Mouse (Mus musculus): ENCODE data around the gene Nup62. TPM values are rescaled to one million over a fixed set of nuclear protein-coding genes. Genes with fewer than 3 reads are reported as not detected.
"Not testable (repeated sequence)": the region's sequence is repeated elsewhere in the genome, so short reads cannot be mapped to it uniquely, and the experiment has no call there.

The Nup62 gene
- polyA plus RNA-seq, 1 experiment: 29.3 TPM

DNA sequence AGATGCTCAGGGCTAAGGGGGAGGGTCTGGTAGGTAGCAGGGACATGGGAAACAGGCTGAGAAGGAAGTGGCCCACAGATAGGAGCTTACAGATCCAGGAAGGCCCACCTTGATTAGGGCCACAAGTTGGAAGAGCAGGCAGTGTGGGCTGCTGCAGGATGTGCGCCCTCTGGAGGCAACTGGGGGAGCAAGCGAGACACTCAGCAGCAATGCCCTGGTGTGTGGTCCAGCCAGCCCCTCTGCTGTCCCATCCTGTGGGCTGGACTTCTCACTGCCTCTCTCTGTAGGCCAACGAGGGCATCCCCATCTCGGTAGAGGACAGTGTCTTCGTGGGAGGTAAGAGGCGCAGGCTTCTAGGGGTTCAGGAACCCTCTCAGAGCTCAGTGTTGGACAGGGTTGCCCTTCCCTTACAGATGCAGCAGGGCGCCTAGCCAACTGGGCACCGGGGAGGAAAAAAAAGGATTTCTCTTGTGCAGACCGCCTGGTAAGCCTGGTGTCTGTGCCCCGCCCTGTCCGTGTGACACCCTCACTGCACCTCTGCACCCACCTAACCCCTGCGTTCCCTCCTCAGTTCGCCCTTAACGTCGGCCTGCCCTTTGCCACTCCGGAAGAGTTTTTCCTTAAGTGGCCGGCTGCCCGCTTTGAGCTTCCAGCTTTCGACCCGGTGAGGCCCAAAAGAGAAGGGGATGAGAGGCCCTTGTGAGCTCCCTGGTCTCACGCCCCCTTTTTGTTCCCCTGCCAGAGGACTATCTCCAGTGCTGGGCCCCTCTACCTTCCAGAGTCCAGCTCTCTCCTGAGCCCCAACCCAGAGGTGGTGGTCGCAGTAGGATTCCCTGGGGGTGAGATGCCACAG, 44.9 kb downstream of the Nup62 start:
- peak in 1 of 2 experiments; percentile 71 for DNase-seq (ENCODE audit: extremely low spot score in 1 of 2, low spot score in 1 of 2)

DNA sequence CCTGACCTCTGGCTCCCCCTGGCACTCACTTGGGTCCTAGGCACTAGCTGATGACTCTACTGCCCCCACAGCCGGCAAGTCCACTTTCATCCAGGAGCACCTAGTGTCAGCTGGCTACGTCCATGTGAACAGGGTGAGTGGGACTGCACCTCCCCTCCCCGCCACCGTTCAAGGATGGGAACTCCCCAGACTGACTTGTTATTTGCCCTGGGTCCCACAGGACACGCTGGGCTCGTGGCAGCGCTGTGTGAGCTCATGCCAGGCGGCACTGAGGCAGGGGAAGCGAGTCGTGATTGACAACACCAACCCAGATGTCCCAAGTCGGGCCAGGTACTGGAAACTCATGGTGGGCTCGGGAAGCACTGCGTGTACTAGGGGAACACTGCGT, 45.5 kb downstream of the Nup62 start:
- DNase-seq (ENCODE audit: extremely low spot score in 1 of 2, low spot score in 1 of 2): no peak

DNA sequence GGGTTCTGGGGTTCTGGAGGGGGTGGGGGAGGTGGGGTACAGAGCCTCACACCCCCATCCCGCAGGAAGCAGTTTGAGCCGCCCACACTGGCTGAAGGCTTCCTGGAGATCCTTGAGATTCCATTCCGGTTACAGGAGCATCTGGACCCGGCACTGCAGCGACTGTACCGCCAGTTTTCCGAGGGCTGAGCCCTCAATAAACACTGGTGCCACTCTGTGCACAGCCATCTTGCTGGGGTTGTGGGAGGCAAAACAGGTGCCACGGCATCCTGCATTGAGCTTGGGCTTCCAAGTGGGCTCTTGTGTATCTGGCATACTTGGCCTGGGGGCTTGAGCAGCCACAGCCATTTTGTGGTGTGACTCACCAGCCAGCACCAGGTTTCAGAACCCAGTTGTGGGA, 46.5 kb downstream of the Nup62 start:
- no peak for DNase-seq (ENCODE audit: extremely low spot score in 1 of 2, low spot score in 1 of 2)

DNA sequence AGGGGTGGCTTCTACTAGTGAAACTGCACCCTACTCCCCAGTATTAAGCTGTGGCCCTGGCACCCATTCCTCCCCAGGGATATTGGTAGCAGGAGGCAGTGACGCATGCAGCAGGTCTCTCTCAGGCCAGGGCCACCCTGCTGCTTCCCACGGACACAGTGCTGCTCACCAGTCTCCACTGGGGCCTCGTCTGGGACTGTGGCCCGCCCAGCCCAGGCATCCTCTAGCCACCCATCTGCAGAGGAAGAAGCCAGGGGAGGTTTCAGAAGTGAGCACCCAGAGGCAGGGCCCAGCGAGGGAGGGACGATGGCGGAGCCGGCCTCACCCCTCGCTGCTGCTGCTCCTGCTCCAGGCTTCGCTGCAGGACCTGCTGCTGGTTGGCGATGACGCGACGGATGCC, 47.3 kb downstream of the Nup62 start:
- no peak for DNase-seq (ENCODE audit: extremely low spot score in 1 of 2, low spot score in 1 of 2)

DNA sequence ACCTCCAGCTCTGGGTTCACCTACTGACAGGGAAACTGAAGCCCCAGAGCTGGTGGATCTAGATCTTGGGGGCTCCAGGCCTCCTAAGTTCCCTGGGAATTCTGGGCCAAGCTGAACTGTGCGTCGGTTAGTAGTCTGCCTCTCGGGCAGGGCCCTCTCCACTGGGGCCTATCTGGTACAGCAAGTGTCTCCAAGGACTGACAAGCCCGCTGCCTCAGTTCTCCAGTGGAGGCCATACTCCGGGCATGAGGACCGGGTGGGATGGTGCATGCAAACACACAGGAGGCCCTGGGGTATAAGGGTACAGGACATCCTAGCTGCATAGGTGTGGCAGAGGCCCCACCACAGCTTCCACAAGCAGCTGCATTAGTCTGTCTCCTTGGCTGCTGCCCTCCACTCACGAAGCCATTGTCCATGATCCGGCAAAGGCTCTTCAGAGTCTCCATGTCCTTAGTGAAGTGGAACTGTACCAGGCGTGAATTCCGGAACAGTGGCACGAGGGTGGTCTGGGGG, 48.1 kb downstream of the Nup62 start:
- no peak for DNase-seq (ENCODE audit: extremely low spot score in 1 of 2, low spot score in 1 of 2)

DNA sequence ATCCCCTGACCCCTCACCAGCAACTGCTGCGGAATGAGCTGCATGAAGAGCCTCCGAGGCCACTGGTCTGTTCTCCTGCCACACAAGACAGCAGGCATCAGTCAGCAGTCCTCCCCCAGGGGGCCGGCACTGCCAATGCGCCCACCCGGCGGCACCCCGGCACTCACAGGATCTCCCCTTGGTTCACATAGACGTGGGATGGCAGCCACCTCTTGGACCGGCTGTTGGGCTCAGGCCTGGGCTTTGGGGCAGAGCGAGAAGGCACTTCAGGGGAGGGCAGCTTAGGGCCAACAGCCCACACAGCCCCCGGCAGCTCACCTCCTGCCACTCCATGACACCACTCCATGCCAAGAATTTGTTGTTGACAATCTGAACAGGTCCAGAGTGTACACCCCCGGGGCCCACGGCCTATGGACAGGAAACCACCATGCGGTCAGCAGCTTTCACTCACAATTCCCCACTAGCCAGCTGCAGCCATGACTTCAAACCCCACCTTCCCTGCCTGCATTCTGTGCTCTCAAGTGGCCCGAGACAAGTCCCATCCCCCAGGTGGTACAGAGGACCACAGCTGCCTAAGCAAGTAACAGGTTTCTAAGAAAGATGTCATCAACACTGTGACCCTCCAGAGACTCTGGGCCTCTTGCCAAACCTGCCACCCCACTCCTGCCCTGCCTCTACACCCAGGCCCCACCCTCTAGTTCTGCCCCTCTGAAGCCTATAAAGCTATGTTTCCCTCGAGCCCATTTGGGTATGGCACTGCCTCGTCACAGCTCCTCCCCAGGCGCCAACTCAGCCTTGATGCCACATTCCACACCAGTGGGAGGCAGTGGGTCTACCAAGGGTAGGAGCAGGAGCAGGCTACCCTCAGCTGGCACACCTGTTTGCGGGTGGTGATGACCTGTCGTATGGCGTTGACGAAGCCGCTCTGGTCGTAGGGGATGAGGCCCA, 49.0 kb downstream of the Nup62 start:
- DNase-seq (ENCODE audit: extremely low spot score in 1 of 2, low spot score in 1 of 2): no peak

DNA sequence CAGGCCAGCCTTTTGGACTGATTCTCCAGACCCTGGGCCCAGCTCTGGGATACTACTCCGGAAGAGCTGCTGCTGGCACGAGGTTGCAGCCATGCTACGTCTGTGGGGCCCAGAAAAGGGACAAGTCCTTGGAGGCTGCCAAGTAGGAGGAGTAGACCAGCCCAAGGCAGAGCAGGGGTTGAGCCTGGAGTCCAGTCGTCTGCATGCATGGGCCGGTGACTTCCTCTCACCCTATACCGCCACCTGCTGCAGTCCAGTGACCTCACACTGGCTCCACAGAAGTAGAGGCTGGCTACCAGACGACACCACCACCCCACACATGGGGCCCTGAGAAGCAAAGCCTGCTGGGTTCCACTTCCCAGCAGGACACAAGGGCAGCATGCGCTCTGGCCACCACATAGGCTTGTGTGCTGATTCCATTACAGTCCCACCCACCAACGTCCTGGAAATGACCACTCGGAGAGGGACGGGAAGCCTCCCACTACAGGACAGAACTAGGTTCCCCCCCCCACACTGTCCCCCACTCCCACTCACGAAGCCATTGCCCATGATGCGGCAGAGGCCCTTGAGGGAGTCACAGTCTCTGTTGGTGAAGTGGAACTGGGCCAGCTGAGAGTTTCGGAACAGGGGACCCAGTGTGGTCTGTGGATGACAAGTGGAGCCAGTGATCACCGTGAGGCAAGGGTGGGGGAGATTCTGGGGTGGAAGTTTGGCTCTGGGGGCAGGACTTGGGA, 50.6 kb downstream of the Nup62 start:
- DNase-seq (ENCODE audit: extremely low spot score in 1 of 2, low spot score in 1 of 2): no peak

DNA sequence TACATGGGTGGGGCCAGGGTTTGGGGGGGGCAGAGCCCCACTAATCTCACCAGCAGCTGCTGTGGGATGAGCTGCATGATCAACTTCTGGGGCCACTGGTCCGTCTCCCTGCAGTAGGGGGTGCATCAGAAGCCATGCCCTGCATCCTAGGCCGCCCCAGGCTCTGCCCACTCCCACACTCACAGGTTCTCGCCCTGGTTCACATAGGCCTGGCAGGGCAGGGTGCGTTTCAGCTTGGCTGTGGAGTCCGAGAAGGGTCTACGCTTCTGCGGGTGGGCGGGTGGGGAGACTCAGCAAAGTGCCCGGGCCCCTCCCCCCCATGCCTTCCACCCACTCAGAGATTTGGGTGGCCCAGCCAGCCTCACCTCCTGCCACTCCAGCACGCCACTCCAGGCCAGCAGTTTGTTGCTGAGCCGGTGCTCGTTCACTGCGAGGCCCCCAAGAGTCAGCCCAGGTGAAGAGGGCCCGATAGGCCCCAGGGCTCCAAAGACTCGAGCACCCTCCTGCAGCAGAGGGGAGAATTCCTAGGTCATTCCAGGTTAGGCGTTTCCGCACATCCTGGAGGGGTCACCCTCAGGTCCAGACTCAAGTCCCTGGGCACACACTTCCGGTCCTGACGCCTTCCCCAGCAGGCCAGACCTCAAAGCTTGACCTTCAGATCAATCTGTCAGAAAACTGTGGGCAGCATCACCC, 51.3 kb downstream of the Nup62 start:
- DNase-seq (ENCODE audit: extremely low spot score in 1 of 2, low spot score in 1 of 2): no peak

DNA sequence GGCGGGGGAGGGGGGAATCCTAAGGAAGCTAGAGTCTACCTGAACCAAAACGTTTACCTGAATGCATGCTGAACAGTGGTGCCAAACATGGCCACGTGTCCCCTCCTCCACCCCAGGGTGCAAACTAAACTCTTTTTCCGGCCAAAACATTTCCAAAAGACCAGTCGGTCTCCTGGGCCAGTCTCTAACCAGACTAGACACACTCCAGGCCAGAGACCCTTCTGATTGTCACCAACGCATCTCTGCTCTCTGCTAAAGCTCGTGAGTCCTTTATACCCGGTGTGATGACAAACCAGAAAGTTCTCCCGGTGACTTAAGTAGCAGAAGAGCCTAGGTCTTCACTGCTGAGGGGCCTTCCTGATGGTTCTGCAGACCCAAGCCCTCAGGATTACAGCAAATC, 51.9 kb downstream of the Nup62 start:
- DNase-seq (ENCODE audit: extremely low spot score in 1 of 2, low spot score in 1 of 2): no peak

DNA sequence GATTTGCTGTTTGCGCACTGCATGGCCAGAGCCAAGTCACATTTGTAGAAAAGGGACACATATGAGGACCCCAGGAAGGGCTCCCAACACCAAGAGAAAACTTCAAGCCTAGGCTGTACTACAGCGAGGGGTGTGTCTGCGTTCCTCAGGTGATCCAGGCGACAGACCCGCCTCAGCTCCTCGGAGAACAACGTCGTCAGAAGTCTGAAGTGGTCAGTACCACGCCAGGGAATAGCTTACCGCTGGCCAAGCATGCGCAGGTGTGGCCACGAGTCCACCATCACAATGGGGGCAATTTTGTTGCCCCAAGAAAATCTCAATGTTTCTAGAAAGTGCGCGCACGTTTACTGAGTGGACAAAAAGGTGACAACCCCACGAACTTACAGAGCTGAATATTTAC, 52.6 kb downstream of the Nup62 start:
- no peak for DNase-seq (ENCODE audit: extremely low spot score in 1 of 2, low spot score in 1 of 2)

DNA sequence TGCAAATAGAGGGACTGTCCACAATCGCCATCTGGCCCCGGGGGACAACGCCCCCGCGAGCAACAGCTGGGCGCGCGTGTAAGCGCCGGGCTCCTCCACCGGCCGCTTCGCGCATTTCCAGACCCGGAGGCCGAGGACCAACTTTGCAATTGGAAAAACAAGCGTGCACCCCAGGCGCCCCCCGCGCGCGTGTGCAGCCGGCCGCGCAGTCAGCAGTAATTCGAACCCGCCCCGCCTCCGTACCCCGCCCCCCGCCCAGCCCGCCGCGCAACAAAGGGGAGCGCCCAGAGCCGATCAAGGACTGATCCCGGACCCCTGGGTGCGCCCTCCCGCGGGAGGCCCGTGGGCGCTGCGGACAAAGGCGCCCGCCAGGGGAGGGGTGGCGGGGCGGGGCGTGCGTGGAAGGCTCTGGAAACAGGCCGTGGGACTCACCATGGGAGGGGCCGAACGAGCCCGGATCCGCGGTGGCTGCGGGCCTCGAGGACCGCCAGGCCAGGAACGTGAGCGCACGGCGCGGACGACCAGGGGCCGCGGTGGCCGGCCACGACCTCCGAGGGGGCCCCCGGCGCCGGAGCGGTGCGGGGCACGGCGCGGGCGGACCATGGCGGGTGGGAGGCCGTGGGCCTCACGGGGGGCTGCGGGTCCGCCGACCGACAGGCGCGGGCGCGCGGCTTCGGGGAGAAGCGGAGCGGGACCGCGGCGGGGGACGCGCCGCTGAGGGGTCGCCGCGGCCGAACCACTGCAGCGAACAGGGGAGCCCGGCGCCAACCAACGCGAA, 53.2 kb downstream of the Nup62 start:
- no peak for DNase-seq (ENCODE audit: extremely low spot score in 1 of 2, low spot score in 1 of 2)

DNA sequence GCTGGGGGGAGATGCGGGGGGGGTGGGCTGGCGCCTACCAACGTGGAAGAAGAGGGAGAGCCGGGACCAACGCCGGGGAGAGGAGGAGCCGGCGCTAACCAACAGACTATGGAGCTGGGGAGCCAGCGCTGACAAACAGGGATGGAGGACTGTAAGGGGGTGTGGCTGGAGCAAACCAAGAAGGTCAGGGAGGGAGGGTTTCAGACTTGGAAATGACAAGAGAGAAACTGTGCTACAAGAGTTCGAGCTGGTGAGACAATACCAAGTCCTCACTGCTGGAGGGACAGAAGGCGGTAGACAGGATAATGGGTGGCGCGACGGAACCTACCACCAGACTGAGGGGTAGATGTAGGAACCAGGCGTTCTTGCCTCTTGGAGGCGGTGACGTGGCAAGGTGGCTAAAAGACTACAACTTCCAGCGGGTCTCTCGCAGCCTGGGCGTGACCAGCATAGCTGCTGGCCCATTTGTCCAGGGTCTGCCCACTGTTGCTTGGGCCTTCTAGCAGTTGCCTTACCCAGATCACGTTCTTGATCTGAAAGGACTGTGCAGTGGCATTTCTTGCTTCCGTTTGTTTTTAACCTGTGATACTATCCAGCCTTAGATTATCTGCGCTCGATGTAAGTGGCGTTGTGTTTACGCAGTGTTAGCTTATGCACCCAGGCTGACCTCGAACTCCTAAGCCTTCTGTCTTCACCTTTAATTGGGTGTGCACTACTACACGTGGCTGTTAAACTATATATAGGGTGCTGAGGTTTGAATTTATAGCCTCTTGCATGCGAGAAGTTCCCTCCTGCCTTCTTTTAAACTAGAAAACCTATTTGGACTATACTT, 54.0 kb downstream of the Nup62 start, which contains the start of gene Ptov1:
Gene Ptov1 (minus strand): TSS at position 92 of the 832 bp plus-strand sequence.
- DNase-seq (ENCODE audit: extremely low spot score in 1 of 2, low spot score in 1 of 2): peak; percentile 96 to 99

DNA sequence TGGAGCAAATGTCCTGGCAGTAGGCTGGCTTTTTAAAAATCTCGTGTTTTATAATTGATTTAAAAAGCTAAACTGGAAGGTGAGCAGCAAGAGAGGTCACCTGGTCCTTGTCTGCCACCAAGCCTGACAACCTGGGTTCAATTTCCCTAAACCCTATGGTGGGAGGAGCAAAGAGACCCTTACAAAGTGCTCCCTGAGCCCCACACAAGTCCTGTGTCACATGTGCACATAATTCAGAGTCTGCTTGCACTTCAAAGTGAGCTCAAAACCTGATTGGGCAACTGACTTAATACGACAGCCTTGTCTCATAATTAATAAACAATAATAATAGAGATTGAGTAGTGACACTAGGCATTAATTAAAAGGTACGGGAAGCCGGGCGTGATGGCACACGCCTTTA, 54.7 kb downstream of the Nup62 start:
- no peak for DNase-seq (ENCODE audit: extremely low spot score in 1 of 2, low spot score in 1 of 2)

DNA sequence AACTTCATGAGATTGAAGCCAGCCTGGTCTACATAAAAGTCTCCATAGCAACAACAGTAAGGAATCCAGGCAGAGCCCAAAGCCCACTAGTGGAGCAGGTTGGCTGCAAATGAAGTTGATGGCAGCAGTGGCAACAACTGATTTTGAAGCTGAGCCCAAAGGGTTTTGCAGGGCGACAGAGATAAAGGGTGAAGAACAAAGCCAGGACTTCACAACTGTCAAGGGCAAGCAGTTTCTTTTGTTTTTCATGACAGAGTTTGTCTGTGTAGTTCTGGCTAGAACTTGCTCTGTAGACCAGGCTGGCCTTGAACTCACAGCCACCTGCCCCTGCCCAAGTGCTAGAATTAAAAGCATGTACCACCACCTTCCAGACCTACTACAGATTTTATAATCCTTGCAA, 55.3 kb downstream of the Nup62 start:
- DNase-seq (ENCODE audit: extremely low spot score in 1 of 2, low spot score in 1 of 2): no peak

DNA sequence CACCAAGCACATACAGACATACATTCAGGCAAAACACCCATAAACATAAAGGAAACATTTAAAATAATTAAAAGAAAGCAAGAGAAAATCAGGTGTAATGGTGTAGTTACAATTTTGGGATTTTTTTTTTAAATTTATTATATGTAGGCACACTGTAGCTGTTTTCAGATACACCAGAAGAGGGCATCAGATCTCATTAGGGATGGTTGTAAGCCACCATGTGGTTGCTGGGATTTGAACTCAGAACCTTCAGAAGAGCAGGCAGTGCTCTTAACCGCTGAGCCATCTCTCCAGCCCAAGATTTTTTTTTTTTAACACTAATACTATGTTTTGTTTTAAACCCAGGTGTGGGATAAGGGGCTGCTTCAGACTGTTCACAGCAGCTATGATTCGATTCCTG, 55.9 kb downstream of the Nup62 start:
- not testable (repeated sequence) for DNase-seq (ENCODE audit: extremely low spot score in 1 of 2, low spot score in 1 of 2)

DNA sequence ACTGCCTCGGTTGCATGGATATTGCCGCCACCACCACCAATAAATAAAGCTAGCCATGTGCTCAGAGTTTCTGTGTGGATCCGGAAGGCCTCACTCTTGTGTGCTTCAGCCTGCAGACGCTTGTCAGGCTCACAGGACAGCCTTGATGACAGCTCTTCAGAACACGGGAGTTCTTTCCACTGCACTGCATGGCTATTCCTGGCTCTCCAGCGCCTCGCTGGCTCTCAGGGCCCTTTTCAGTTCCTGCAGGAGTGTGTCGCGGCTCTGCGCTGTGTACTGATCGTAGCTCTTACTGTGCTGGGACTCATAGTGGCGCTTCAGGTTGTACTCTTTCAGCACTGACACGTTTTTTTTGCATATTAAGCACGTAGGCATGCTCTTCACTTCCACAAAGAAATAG, 61.9 kb downstream of the Nup62 start:
- no peak for DNase-seq (ENCODE audit: extremely low spot score in 1 of 2, low spot score in 1 of 2)
